Mouse (Mus musculus) forebrain, embryonic 13.5 days (tissue): ENCODE data around the gene Fndc10. TPM values are rescaled to one million over a fixed set of nuclear protein-coding genes. Genes with fewer than 3 reads are reported as not detected.

Source experiments
- ATAC-seq: fragments of 200-750 bp; cut with Nextera tagmentation; 2 replicates; pipeline ENCODE4 v1.8.0; 2017
- H3K27ac ChIP-seq: fragments of 300-500 bp; sonication (generic); 2 replicates; pipeline ENCODE4 v1.5.1; 2015; ENCODE audit warnings: inconsistent platforms, mild to moderate bottlenecking, moderate library complexity
- H3K27me3 ChIP-seq: fragments of 300-500 bp; sonication (generic); 2 replicates; pipeline ENCODE4 v1.6.1; 2015; ENCODE audit warnings: mild to moderate bottlenecking, inconsistent platforms
- H3K36me3 ChIP-seq: fragments of 300-500 bp; sonication (generic); 2 replicates; pipeline ENCODE4 v1.6.1; 2015; ENCODE audit warnings: mild to moderate bottlenecking, inconsistent platforms; ENCODE audit not compliant: poor library complexity, severe bottlenecking
- H3K4me1 ChIP-seq: fragments of 300-500 bp; sonication (generic); 2 replicates; pipeline ENCODE4 v1.6.1; 2015; ENCODE audit warnings: inconsistent platforms
- H3K4me2 ChIP-seq: fragments of 300-500 bp; sonication (generic); 2 replicates; pipeline ENCODE4 v1.6.1; 2015; ENCODE audit warnings: inconsistent platforms, mild to moderate bottlenecking, moderate library complexity
- H3K4me3 ChIP-seq: fragments of 300-500 bp; sonication (generic); 2 replicates; pipeline ENCODE4 v1.5.1; 2015; ENCODE audit warnings: mild to moderate bottlenecking, inconsistent platforms
- H3K9ac ChIP-seq: fragments of 300-500 bp; sonication (generic); 2 replicates; pipeline ENCODE4 v1.6.1; 2015; ENCODE audit warnings: mild to moderate bottlenecking, inconsistent platforms
- H3K9me3 ChIP-seq: fragments of 300-500 bp; sonication (generic); replicated peaks from 2 replicates; pipeline ENCODE4 v1.6.1; 2016; ENCODE audit warnings: inconsistent platforms
- WGBS: fragments of 180-500 bp; shearing (Covaris S2); methylation state at CpG from one replicate; pipeline ENCODE4 v1.1.7; 2015; 5-methylcytosine and 5-hydroxymethylcytosine counted together
- polyA plus RNA-seq: library from polyadenylated mRNA; unstranded; fragments of >200 nt; fragmentation: Nextera tagmentation; extraction: Ambion mirVana; gene quantifications from 2 replicates; pipeline ENCODE4 v1.2.1, GENCODE M21; 2015

The Fndc10 gene
- polyA plus RNA-seq, 1 experiment from 2014 or later: 1.9 TPM

GRCm38 (mm10) chr4:155694482-155695401, 600 bp downstream of the Fndc10 start:
- Histone ChIP-seq H3K27me3 (peaks cover 22% of the 10 kb centered on the region), H3K36me3 (no peaks in the 10 kb centered on the region), H3K4me1 (peaks cover 23% of the 10 kb centered on the region), H3K27ac (peak overlapping the region; percentile 74), H3K4me2 (peak overlapping the region; percentile 87), H3K9me3 (no peaks in the 10 kb centered on the region), H3K9ac (peak overlapping the region; percentile 77), H3K4me3 (peak overlapping the region; percentile 61)
- WGBS: under 1% methylated on average over 89 of the region's 92 CpGs
- ATAC-seq: peak; percentile 81

- ATAC-seq: no peak
These were observed 1.5 kb downstream of the Fndc10 start for GRCm38 (mm10) chr4:155695531-155696062.

GRCm38 (mm10) chr4:155696261-155697255, 2.4 kb downstream of the Fndc10 start:
- Histone ChIP-seq H3K36me3 (no peaks in the 10 kb centered on the region), H3K27me3 (peaks cover 18% of the 10 kb centered on the region), H3K4me2 (peak overlapping the region; percentile 12; the same call in 1 of the 2 replicates), H3K27ac (no peak overlapping the region), H3K4me3 (no peak overlapping the region), H3K4me1 (peaks cover 23% of the 10 kb centered on the region), H3K9ac (no peak overlapping the region), H3K9me3 (no peaks in the 10 kb centered on the region)
- 76% methylated on average over 16 of the region's 16 CpGs for WGBS
- no peak for ATAC-seq

More at GRCm38 (mm10) chr4:155695531-155696062, 1.5 kb downstream of the Fndc10 start:
- Histone ChIP-seq H3K9ac (peak overlapping the region; percentile 77), H3K27me3 (peaks cover 22% of the 10 kb centered on the region), H3K9me3 (no peaks in the 10 kb centered on the region), H3K4me3 (peak overlapping the region; percentile 61), H3K4me2 (peak overlapping the region; percentile 87), H3K36me3 (no peaks in the 10 kb centered on the region), H3K27ac (no peak overlapping the region), H3K4me1 (peaks cover 23% of the 10 kb centered on the region)
- WGBS: 87% methylated on average over 4 of the region's 4 CpGs

- Histone ChIP-seq H3K27me3 (peaks cover 10% of the 10 kb centered on the region), H3K4me3 (no peak overlapping the region), H3K9me3 (no peaks in the 10 kb centered on the region), H3K27ac (no peak overlapping the region), H3K36me3 (no peaks in the 10 kb centered on the region), H3K9ac (no peak overlapping the region), H3K4me1 (peaks cover 14% of the 10 kb centered on the region), H3K4me2 (no peak overlapping the region)
- no peak for ATAC-seq
These were observed 6.3 kb downstream of the Fndc10 start for GRCm38 (mm10) chr4:155700425-155700824.

GRCm38 (mm10) chr4:155703425-155703929, 9.3 kb downstream of the Fndc10 start:
- Histone ChIP-seq H3K36me3 (no peaks in the 10 kb centered on the region), H3K9ac (no peak overlapping the region), H3K4me1 (peaks cover 25% of the 10 kb centered on the region), H3K4me3 (no peak overlapping the region), H3K4me2 (no peak overlapping the region), H3K27ac (no peak overlapping the region), H3K9me3 (no peaks in the 10 kb centered on the region), H3K27me3 (no peaks in the 10 kb centered on the region)
- WGBS: 90% methylated on average over 4 of the region's 4 CpGs
- ATAC-seq: no peak

GRCm38 (mm10) chr4:155704721-155705591, 10.8 kb downstream of the Fndc10 start, which contains the start of gene Ssu72:
Gene Ssu72, plus strand, starts transcription at chr4:155704800.
- H3K36me3 ChIP-seq: no peaks in the 10 kb centered on the region
- ATAC-seq: peak; percentile 96
- peaks cover 30% of the 10 kb centered on the region for H3K4me1 ChIP-seq
- H3K4me2 ChIP-seq: peak within 1 kb of the TSS; percentile 77
- H3K4me3 ChIP-seq: peak within 1 kb of the TSS; percentile 98
- H3K9me3 ChIP-seq: no peaks in the 10 kb centered on the region
- peak within 1 kb of the TSS; percentile 95 for H3K27ac ChIP-seq
- no peaks in the 10 kb centered on the region for H3K27me3 ChIP-seq
- peak within 1 kb of the TSS; percentile 94 for H3K9ac ChIP-seq
- WGBS: under 1% methylated on average over 83 of the region's 83 CpGs

GRCm38 (mm10) chr4:155705592-155705929, 11.4 kb downstream of the Fndc10 start:
- Histone ChIP-seq H3K27ac (peak overlapping the region; percentile 95), H3K36me3 (no peaks in the 10 kb centered on the region), H3K4me2 (peak overlapping the region; percentile 77), H3K4me3 (peak overlapping the region; percentile 98), H3K4me1 (peaks cover 36% of the 10 kb centered on the region), H3K27me3 (no peaks in the 10 kb centered on the region), H3K9me3 (no peaks in the 10 kb centered on the region), H3K9ac (peak overlapping the region; percentile 94)
- no peak for ATAC-seq
- under 1% methylated on average over 19 of the region's 19 CpGs for WGBS

GRCm38 (mm10) chr4:155708582-155708981, 14.4 kb downstream of the Fndc10 start:
- H3K4me3 ChIP-seq: no peak overlapping the region
- no peak overlapping the region for H3K27ac ChIP-seq
- H3K36me3 ChIP-seq: no peaks in the 10 kb centered on the region
- H3K27me3 ChIP-seq: no peaks in the 10 kb centered on the region
- no peaks in the 10 kb centered on the region for H3K9me3 ChIP-seq
- H3K9ac ChIP-seq: no peak overlapping the region
- no peak overlapping the region for H3K4me2 ChIP-seq
- H3K4me1 ChIP-seq: peaks cover 39% of the 10 kb centered on the region
- no peak for ATAC-seq
- WGBS: 88% methylated on average over 2 of the region's 2 CpGs

- H3K4me2 ChIP-seq: no peak overlapping the region
- H3K9ac ChIP-seq: no peak overlapping the region
- no peaks in the 10 kb centered on the region for H3K36me3 ChIP-seq
- H3K4me1 ChIP-seq: peaks cover 39% of the 10 kb centered on the region
- no peaks in the 10 kb centered on the region for H3K9me3 ChIP-seq
- H3K4me3 ChIP-seq: no peak overlapping the region
- no peak overlapping the region for H3K27ac ChIP-seq
- H3K27me3 ChIP-seq: no peaks in the 10 kb centered on the region
- ATAC-seq: no peak
These were observed 14.8 kb downstream of the Fndc10 start for GRCm38 (mm10) chr4:155708988-155709387.

- H3K4me1 ChIP-seq: peaks cover 33% of the 10 kb centered on the region
- 42% methylated on average over 6 of the region's 6 CpGs for WGBS
- H3K36me3 ChIP-seq: peaks cover 10% of the 10 kb centered on the region
- no peaks in the 10 kb centered on the region for H3K27me3 ChIP-seq
- no peak overlapping the region for H3K4me2 ChIP-seq
- no peak overlapping the region for H3K9ac ChIP-seq
- no peaks in the 10 kb centered on the region for H3K9me3 ChIP-seq
- ATAC-seq: no peak
- peak overlapping the region; percentile 14; the same call in 1 of the 2 replicates for H3K27ac ChIP-seq
- no peak overlapping the region for H3K4me3 ChIP-seq
These were observed 16.5 kb downstream of the Fndc10 start for GRCm38 (mm10) chr4:155710521-155711252.
